Mouse (Mus musculus): ENCODE data around the gene Tmem258. TPM values are rescaled to one million over a fixed set of nuclear protein-coding genes. Genes with fewer than 3 reads are reported as not detected.

Tmem258 gene
- polyA plus RNA-seq, 1 experiment from 2014 or later: 323 TPM

GRCm38 (mm10) chr19:10239419-10239818 lies 35.6 kb downstream of the Tmem258 start:
- Histone ChIP-seq H3K9ac (ENCODE audit: low read length) (no peak overlapping the region), H3K27ac (ENCODE audit: low read length) (no peak overlapping the region), H3K4me3 (ENCODE audit: low read length) (peak overlapping the region; percentile 60; the same call in 1 of the 2 replicates)

GRCm38 (mm10) chr19:10239975-10240653 lies 36.3 kb downstream of the Tmem258 start:
- Histone ChIP-seq H3K27me3 (ENCODE audit: control insufficient read depth, insufficient read depth, low read length) (peaks cover 9% of the 10 kb centered on the region), H3K36me3 (ENCODE audit: control insufficient read depth, insufficient read depth) (no peaks in the 10 kb centered on the region), H3K4me1 (ENCODE audit: control insufficient read depth, insufficient read depth, low read length) (0 out of 2 replicates have a peak, but pooled peaks cover 2% of the 10 kb centered on the region), H3K9ac (ENCODE audit: low read length) (peak overlapping the region; percentile 71), H3K9me3 (replicated peaks; ENCODE audit: control insufficient read depth, low read length) (no peaks in the 10 kb centered on the region), H3K4me2 (ENCODE audit: low read depth, low read length) (peak overlapping the region; percentile 90), H3K27ac (ENCODE audit: low read length) (no peak overlapping the region), H3K4me3 (ENCODE audit: low read length) (peak overlapping the region; percentile 60)
- 5% methylated on average over 26 of the region's 26 CpGs for WGBS
- ATAC-seq (replicated peaks; ENCODE audit: extremely low read depth, insufficient read depth, low FRiP score): no peak

More at GRCm38 (mm10) chr19:10239419-10239818, 35.6 kb downstream of the Tmem258 start:
- H3K4me1 ChIP-seq (ENCODE audit: control insufficient read depth, insufficient read depth, low read length): 0 out of 2 replicates have a peak, but pooled peaks cover 2% of the 10 kb centered on the region
- peaks cover 9% of the 10 kb centered on the region for H3K27me3 ChIP-seq (ENCODE audit: control insufficient read depth, insufficient read depth, low read length)
- peak overlapping the region; percentile 90 for H3K4me2 ChIP-seq (ENCODE audit: low read depth, low read length)
- ATAC-seq (replicated peaks; ENCODE audit: extremely low read depth, insufficient read depth, low FRiP score): no peak
- no peaks in the 10 kb centered on the region for H3K9me3 ChIP-seq (replicated peaks; ENCODE audit: control insufficient read depth, low read length)
- no peaks in the 10 kb centered on the region for H3K36me3 ChIP-seq (ENCODE audit: control insufficient read depth, insufficient read depth)
- WGBS: 44% methylated on average over 2 of the region's 2 CpGs

- ATAC-seq (replicated peaks; ENCODE audit: extremely low read depth, insufficient read depth, low FRiP score): peak; percentile 71
- H3K9ac ChIP-seq (ENCODE audit: low read length): peak within 1 kb of the TSS; percentile 71
- peak within 1 kb of the TSS; percentile 60 for H3K4me3 ChIP-seq (ENCODE audit: low read length)
- 8% methylated on average over 43 of the region's 43 CpGs for WGBS
- H3K4me1 ChIP-seq (ENCODE audit: control insufficient read depth, insufficient read depth, low read length): 0 out of 2 replicates have a peak, but pooled peaks cover 2% of the 10 kb centered on the region
- peaks cover 9% of the 10 kb centered on the region for H3K27me3 ChIP-seq (ENCODE audit: control insufficient read depth, insufficient read depth, low read length)
- no peak within 1 kb of the TSS for H3K27ac ChIP-seq (ENCODE audit: low read length)
- no peaks in the 10 kb centered on the region for H3K9me3 ChIP-seq (replicated peaks; ENCODE audit: control insufficient read depth, low read length)
- peak within 1 kb of the TSS; percentile 90 for H3K4me2 ChIP-seq (ENCODE audit: low read depth, low read length)
- no peaks in the 10 kb centered on the region for H3K36me3 ChIP-seq (ENCODE audit: control insufficient read depth, insufficient read depth)
These were observed 37.0 kb downstream of the Tmem258 start, which contains the start of gene Myrf for GRCm38 (mm10) chr19:10240654-10241305. Gene Myrf, minus strand, starts transcription at chr19:10240748.

- Histone ChIP-seq H3K9me3 (replicated peaks; ENCODE audit: control insufficient read depth, low read length) (no peaks in the 10 kb centered on the region), H3K4me3 (ENCODE audit: low read length) (no peak overlapping the region), H3K27ac (ENCODE audit: low read length) (no peak overlapping the region), H3K27me3 (ENCODE audit: control insufficient read depth, insufficient read depth, low read length) (peaks cover 9% of the 10 kb centered on the region), H3K9ac (ENCODE audit: low read length) (no peak overlapping the region), H3K4me2 (ENCODE audit: low read depth, low read length) (no peak overlapping the region), H3K36me3 (ENCODE audit: control insufficient read depth, insufficient read depth) (no peaks in the 10 kb centered on the region), H3K4me1 (ENCODE audit: control insufficient read depth, insufficient read depth, low read length) (peaks cover 5% of the 10 kb centered on the region; the same call in 1 of the 2 replicates)
- WGBS: 27% methylated on average over 8 of the region's 8 CpGs
- ATAC-seq (replicated peaks; ENCODE audit: extremely low read depth, insufficient read depth, low FRiP score): no peak
These were observed 39.1 kb downstream of the Tmem258 start for GRCm38 (mm10) chr19:10242916-10243315.

- Histone ChIP-seq H3K36me3 (ENCODE audit: control insufficient read depth, insufficient read depth) (no peaks in the 10 kb centered on the region), H3K9me3 (replicated peaks; ENCODE audit: control insufficient read depth, low read length) (no peaks in the 10 kb centered on the region), H3K9ac (ENCODE audit: low read length) (no peak overlapping the region), H3K4me3 (ENCODE audit: low read length) (no peak overlapping the region), H3K27ac (ENCODE audit: low read length) (no peak overlapping the region), H3K4me1 (ENCODE audit: control insufficient read depth, insufficient read depth, low read length) (peaks cover 9% of the 10 kb centered on the region; the same call in 1 of the 2 replicates), H3K4me2 (ENCODE audit: low read depth, low read length) (no peak overlapping the region), H3K27me3 (ENCODE audit: control insufficient read depth, insufficient read depth, low read length) (peaks cover 5% of the 10 kb centered on the region; the same call in 1 of the 2 replicates)
- WGBS: 14% methylated on average over 3 of the region's 3 CpGs
- ATAC-seq (replicated peaks; ENCODE audit: extremely low read depth, insufficient read depth, low FRiP score): no peak
These were observed 40.4 kb downstream of the Tmem258 start for GRCm38 (mm10) chr19:10244183-10244582.

GRCm38 (mm10) chr19:10247165-10247564 lies 43.4 kb downstream of the Tmem258 start:
- Histone ChIP-seq H3K27ac (ENCODE audit: low read length) (no peak overlapping the region), H3K4me3 (ENCODE audit: low read length) (no peak overlapping the region), H3K4me2 (ENCODE audit: low read depth, low read length) (no peak overlapping the region), H3K27me3 (ENCODE audit: control insufficient read depth, insufficient read depth, low read length) (no peaks in the 10 kb centered on the region), H3K4me1 (ENCODE audit: control insufficient read depth, insufficient read depth, low read length) (peaks cover 9% of the 10 kb centered on the region; the same call in 1 of the 2 replicates), H3K9me3 (replicated peaks; ENCODE audit: control insufficient read depth, low read length) (no peaks in the 10 kb centered on the region), H3K36me3 (ENCODE audit: control insufficient read depth, insufficient read depth) (no peaks in the 10 kb centered on the region), H3K9ac (ENCODE audit: low read length) (no peak overlapping the region; the same call in 1 of the 2 replicates)
- no peak for ATAC-seq (replicated peaks; ENCODE audit: extremely low read depth, insufficient read depth, low FRiP score)
- 17% methylated on average over 6 of the region's 6 CpGs for WGBS

- 28% methylated on average over 20 of the region's 20 CpGs for WGBS
- Histone ChIP-seq H3K4me1 (ENCODE audit: control insufficient read depth, insufficient read depth, low read length) (peaks cover 9% of the 10 kb centered on the region; the same call in 1 of the 2 replicates), H3K27ac (ENCODE audit: low read length) (no peak overlapping the region), H3K4me2 (ENCODE audit: low read depth, low read length) (peak overlapping the region; percentile 3; the same call in 1 of the 2 replicates), H3K9ac (ENCODE audit: low read length) (no peak overlapping the region), H3K36me3 (ENCODE audit: control insufficient read depth, insufficient read depth) (no peaks in the 10 kb centered on the region), H3K4me3 (ENCODE audit: low read length) (no peak overlapping the region), H3K9me3 (replicated peaks; ENCODE audit: control insufficient read depth, low read length) (no peaks in the 10 kb centered on the region), H3K27me3 (ENCODE audit: control insufficient read depth, insufficient read depth, low read length) (no peaks in the 10 kb centered on the region)
- ATAC-seq (replicated peaks; ENCODE audit: extremely low read depth, insufficient read depth, low FRiP score): peak; percentile 22; the same call in 1 of the 2 replicates
These were observed 44.3 kb downstream of the Tmem258 start for GRCm38 (mm10) chr19:10248128-10248527.
